Mouse (Mus musculus): ENCODE results near the gene Shf.
A peak's percentile ranks its signal among the peaks of the same experiment; 100 is the strongest.

Gene Shf

DNA sequence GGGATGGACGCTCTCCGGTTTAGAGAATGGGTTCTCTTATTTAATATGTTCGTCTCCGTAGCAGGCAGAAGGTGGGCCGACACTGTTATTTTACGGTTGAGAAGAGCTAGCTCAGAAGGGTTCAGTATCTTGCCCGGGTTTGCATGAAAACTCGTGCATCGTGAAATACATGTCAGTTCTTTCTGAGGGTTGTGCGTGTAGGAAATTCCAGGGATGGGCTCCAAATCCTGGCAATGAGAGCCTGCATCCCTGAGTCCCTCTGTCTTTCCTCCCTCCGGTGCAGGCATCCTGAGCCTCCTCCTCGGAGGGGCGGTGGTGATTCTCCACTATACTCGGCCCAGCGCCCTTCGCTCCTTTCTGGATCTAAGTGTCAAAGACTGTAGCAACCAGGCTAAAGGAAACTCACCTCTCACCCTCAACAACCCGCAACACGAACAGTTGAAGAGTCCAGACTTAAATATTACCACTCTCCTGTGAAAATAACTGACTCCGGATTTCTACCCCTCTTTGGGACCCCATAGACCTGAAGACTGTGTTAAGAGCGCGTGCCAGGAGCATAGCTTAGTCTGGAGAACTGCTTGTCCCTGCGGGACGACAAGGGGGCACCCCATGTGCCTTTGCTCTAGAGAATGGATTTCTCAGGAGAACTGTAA, 66.9 kb downstream of the Shf start:
- DNase-seq = no peak

DNA sequence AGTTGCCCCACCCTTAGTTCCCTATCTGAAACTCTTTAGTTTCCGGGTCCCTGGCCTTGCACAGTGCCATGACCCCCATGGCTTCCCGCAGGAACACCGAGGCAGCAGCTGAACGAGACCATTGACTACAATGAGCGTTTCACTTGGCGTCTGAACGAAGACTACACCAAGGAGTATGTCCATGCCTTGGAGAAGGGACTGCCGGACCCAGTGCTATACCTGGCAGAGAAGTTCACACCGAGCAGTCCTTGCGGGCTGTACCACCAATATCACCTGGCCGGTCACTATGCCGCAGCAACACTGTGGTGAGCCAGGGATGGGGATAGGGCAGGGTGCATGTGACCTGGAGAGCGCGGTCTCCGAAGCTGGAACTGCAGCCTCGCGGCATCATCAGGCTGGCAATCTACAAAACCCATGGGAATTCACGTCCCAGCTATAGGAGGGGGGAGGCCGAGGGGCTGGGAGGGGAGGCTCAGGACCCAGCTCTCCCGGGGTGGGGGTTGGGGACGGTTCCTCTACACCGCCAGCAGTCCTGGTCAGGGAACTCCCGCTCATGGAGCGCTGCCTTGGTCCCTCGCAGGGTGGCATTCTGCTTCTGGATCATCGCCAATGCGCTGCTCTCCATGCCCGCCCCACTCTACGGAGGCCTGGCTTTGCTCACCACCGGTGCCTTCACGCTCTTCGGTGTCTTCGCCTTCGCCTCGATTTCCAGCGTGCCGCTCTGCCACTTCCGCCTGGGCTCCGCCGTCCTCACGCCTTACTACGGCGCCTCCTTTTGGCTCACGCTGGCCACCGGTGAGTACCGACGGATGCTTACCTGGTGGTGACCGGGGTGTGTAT, 67.7 kb downstream of the Shf start:
- DNase-seq = peak; percentile 38 to 44

DNA sequence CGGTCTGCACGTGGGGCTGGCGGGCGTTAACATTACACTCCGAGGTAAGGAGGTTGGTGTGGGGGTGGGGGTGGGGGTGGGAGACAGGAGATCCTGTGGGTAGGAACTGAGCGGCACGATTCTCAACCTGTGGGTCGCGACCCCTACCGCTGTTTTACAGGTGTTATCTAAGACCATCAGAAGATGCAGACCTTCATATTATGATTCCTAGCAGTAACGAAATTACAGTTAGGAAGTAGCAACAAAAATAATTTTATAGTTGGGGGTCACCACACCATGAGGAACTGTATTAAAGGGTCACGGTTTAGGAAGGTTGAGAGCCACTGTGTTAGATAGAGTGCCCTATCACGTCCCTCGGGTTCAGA, 68.3 kb downstream of the Shf start:
- DNase-seq = no peak

DNA sequence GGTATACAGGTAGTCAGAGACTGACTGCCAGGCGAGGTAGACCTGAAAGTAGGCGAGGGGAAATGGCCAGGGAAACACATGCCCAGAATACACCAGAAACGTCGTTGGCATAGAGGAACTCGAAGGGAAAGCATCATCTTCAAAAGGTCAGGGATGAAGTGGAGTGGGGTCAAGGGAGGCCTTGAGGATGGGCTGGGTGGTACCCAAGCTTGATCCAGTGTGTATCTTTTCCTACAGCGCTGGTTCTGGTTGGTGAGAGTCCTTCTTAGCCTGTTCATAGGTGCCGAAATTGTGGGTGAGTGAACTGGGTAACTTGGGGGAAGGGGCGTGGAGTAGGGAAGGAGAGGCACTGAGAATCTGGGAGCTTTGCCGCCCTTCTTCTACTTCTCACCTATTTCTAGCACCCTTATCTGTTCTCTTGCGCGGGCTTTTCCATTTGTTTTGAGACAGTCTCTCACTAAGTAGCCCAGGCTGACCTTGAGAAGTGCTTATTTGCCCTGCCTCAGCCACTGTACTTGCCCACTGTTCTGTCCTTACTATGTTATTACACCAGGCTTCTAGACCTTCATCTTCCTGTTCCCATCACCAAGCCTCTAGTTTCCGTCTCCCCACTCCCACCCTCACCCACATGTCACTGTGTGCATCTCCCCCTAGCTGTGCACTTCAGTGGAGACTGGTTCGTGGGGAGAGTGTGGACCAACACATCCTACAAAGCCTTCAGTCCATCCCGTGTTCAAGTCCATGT, 68.9 kb downstream of the Shf start:
- DNase-seq = no peak

All from cerebellum, postnatal 36 days (tissue).